Mouse (Mus musculus) heart, embryonic 11.5 days (tissue): Measurements from ENCODE around the gene Zfp324. TPM values are rescaled to one million over a fixed set of nuclear protein-coding genes. Genes with fewer than 3 reads are reported as not detected.
A peak's percentile ranks its signal among the peaks of the same experiment; 100 is the strongest.

Source experiments
- ATAC-seq: fragments of 200-750 bp; cut with Nextera tagmentation; replicated peaks from 2 replicates; pipeline ENCODE4 v1.8.0; 2017; ENCODE audit warnings: moderate library complexity; ENCODE audit not compliant: insufficient number of reproducible peaks, low FRiP score, low TSS enrichment
- H3K27ac ChIP-seq: fragments of 300-500 bp; sonication (generic); 2 replicates; pipeline ENCODE4 v1.5.1; 2014; ENCODE audit warnings: mild to moderate bottlenecking, low read depth, low read length
- H3K27me3 ChIP-seq: fragments of 300-500 bp; sonication (generic); 2 replicates; pipeline ENCODE4 v1.6.1; 2014; ENCODE audit warnings: mild to moderate bottlenecking, low read length, mixed read lengths; ENCODE audit not compliant: control insufficient read depth, insufficient read depth
- H3K36me3 ChIP-seq: fragments of 300-500 bp; sonication (generic); 2 replicates; pipeline ENCODE4 v1.6.1; 2014; ENCODE audit warnings: mild to moderate bottlenecking, low read length, moderate library complexity, mixed read lengths; ENCODE audit not compliant: control insufficient read depth, insufficient read depth
- H3K4me1 ChIP-seq: fragments of 300-500 bp; sonication (generic); 2 replicates; pipeline ENCODE4 v1.6.1; 2014; ENCODE audit warnings: low read length; ENCODE audit not compliant: control insufficient read depth, insufficient read depth
- H3K4me2 ChIP-seq: fragments of 300-500 bp; sonication (generic); 2 replicates; pipeline ENCODE4 v1.6.1; 2014; ENCODE audit warnings: mild to moderate bottlenecking, moderate library complexity
- H3K4me3 ChIP-seq: fragments of 300-500 bp; sonication (generic); 2 replicates; pipeline ENCODE4 v1.5.1; 2014; ENCODE audit warnings: low read depth, low read length
- H3K9ac ChIP-seq: fragments of 300-500 bp; sonication (generic); 2 replicates; pipeline ENCODE4 v1.6.1; 2014; ENCODE audit warnings: mild to moderate bottlenecking, low read depth, low read length, moderate library complexity
- H3K9me3 ChIP-seq: fragments of 300-500 bp; sonication (generic); replicated peaks from 2 replicates; pipeline ENCODE4 v1.6.1; 2016; ENCODE audit warnings: low read length; ENCODE audit not compliant: control insufficient read depth
- WGBS: fragments of 180-500 bp; shearing (Covaris S2); extraction: QIAGEN DNeasy Blood & Tissue Kit; methylation state at CpG from one replicate; pipeline ENCODE4 v1.1.7; 2014; ENCODE audit not compliant: insufficient replicate concordance; 5-methylcytosine and 5-hydroxymethylcytosine counted together
- polyA plus RNA-seq: library from polyadenylated mRNA; unstranded; fragments of >200 nt; fragmentation: Nextera tagmentation; extraction: Ambion mirVana; gene quantifications from 2 replicates; pipeline ENCODE4 v1.2.1, GENCODE M21; 2014

Zfp324 gene
- polyA plus RNA-seq, 1 experiment from 2014 or later = 6.8 TPM

DNA sequence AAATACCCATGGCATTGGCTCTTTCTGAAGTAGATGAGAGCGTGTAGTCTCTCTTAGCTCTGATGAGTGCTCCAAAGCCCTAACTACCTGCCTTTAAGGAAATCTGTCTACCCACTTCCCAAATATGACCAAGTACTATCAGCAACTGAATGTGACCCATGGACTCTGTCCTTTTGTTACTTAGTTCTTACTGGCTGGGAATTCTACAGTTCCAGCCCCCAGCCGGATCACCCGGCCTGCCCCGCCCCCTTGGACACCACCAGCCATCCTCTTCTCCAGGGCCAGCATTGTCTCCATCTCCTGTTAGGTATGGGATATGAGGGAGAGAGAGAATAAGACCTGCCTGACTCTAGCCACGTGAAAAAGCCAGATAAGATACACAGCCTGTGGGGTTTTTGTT is 32.4 kb downstream of the Zfp324 start, which contains the start of gene Slc27a5:
Gene Slc27a5 (minus strand): TSS at position 140 of the 400 bp plus-strand sequence.
- no peak for ATAC-seq
- no peak within 1 kb of the TSS for H3K27ac ChIP-seq
- no peak within 1 kb of the TSS for H3K4me3 ChIP-seq
- no peaks in the 10 kb centered on the region for H3K4me1 ChIP-seq
- H3K9me3 ChIP-seq = no peaks in the 10 kb centered on the region
- H3K36me3 ChIP-seq = no peaks in the 10 kb centered on the region
- WGBS = 72% methylated on average over 5 of the region's 5 CpGs
- no peak within 1 kb of the TSS for H3K4me2 ChIP-seq
- H3K9ac ChIP-seq = no peak within 1 kb of the TSS
- H3K27me3 ChIP-seq = no peaks in the 10 kb centered on the region

DNA sequence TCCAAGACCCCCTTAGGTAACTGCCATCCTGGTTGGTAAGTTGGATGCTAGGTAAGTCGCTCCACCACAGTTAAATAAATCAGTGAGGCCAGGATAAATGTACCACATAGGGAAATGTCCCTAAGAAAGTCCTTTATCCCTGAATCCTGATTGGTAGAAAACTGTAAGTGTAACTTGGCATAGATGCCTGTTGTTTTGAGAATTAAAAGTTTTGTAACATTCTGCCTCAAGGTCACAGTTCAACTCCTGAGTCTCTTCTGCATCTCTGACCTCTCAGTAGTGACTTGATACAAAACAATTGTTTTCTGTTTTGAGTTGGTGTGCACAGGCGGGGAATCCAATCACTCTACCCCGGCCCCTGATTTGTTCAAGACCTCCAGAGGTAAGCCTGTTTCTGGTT is 33.2 kb downstream of the Zfp324 start, which contains the start of gene Trim28:
Gene Trim28 (plus strand): TSS at position 264 of the 400 bp plus-strand sequence.
- ATAC-seq = no peak
- Histone ChIP-seq H3K27ac (no peak within 1 kb of the TSS), H3K9ac (no peak within 1 kb of the TSS), H3K27me3 (no peaks in the 10 kb centered on the region), H3K9me3 (no peaks in the 10 kb centered on the region), H3K4me3 (no peak within 1 kb of the TSS), H3K4me1 (no peaks in the 10 kb centered on the region), H3K4me2 (no peak within 1 kb of the TSS), H3K36me3 (no peaks in the 10 kb centered on the region)
- WGBS = 70% methylated on average over 3 of the region's 3 CpGs

DNA sequence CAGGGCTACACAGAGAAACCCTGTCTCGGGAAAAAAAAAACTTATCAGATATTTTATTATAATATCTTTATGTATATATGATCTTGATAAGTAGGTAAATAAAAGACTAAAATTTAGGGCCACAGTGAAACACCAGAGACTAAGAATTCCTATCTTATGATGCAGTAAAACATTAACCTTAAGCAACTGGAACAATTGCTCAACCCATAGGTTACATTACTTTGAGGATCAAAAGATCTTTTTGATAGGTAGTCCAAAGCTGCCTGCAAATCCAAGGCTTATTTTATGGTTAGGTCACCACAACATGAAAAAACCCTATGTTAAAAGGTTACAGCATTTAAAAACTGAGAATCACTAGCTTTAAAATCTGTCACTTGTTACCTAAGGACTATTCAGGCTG is 35.9 kb downstream of the Zfp324 start:
- Histone ChIP-seq H3K36me3 (no peaks in the 10 kb centered on the region), H3K27ac (no peak overlapping the region), H3K4me2 (no peak overlapping the region), H3K9ac (no peak overlapping the region), H3K27me3 (no peaks in the 10 kb centered on the region), H3K4me3 (no peak overlapping the region), H3K4me1 (no peaks in the 10 kb centered on the region), H3K9me3 (no peaks in the 10 kb centered on the region)
- 54% methylated on average over 1 of the region's 1 CpGs for WGBS
- ATAC-seq = no peak

GRCm38 (mm10) chr7:13003380-13003779 is 37.7 kb downstream of the Zfp324 start:
- Histone ChIP-seq H3K4me2 (no peak overlapping the region), H3K9me3 (no peaks in the 10 kb centered on the region), H3K4me3 (no peak overlapping the region), H3K27ac (no peak overlapping the region), H3K27me3 (peaks cover 14% of the 10 kb centered on the region), H3K36me3 (no peaks in the 10 kb centered on the region), H3K4me1 (peaks cover 7% of the 10 kb centered on the region; the same call in 1 of the 2 replicates), H3K9ac (no peak overlapping the region)
- 74% methylated on average over 5 of the region's 5 CpGs for WGBS
- ATAC-seq = no peak

DNA sequence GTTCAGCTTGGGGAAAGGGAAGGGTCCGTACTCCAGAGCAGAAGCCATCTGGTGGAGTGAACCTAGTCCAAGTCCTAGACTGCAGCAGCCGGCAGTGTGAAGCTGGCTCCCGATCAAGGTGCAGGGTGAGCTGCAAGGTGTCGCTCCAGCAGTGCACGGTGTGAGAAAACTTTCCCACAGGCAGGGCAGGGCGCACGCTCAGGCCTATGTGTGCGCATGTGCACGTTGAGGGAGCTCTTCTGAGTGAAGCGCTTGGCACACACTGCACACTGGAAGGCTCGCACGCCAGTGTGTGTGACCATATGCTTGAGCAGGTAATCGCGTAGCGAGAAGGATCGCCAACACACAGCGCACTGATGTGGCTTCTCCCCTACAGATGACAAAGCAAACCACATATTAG is 40.4 kb downstream of the Zfp324 start:
- H3K4me2 ChIP-seq = no peak overlapping the region
- H3K9me3 ChIP-seq = no peaks in the 10 kb centered on the region
- no peak overlapping the region for H3K4me3 ChIP-seq
- H3K27ac ChIP-seq = no peak overlapping the region
- H3K4me1 ChIP-seq = peaks cover 13% of the 10 kb centered on the region; the same call in 1 of the 2 replicates
- no peak for ATAC-seq
- no peaks in the 10 kb centered on the region for H3K36me3 ChIP-seq
- H3K9ac ChIP-seq = no peak overlapping the region
- 82% methylated on average over 17 of the region's 17 CpGs for WGBS
- H3K27me3 ChIP-seq = peaks cover 14% of the 10 kb centered on the region

DNA sequence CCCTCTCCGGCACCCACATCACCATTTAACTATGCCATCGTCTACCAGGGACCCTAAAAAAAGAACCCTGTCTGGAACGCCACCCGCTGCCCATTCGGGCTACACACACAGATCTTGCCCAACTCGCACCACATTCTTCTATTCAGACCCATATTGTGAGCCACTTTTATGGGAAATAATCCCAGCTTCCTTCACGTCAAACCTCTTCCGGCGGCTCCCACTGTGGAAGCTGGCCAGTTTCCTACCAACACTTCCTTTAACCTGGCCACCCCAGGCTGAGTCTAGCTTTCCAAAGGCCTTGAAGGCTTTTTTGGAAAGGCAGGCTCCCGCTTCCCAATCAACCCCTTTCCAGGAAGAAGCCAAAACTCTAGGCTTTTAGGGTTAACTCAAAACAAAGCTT is 40.9 kb downstream of the Zfp324 start:
- no peak for ATAC-seq
- Histone ChIP-seq H3K4me2 (no peak overlapping the region), H3K27ac (no peak overlapping the region), H3K36me3 (no peaks in the 10 kb centered on the region), H3K9ac (no peak overlapping the region), H3K4me3 (no peak overlapping the region), H3K9me3 (no peaks in the 10 kb centered on the region), H3K27me3 (peaks cover 14% of the 10 kb centered on the region), H3K4me1 (peaks cover 13% of the 10 kb centered on the region; the same call in 1 of the 2 replicates)
- 84% methylated on average over 10 of the region's 10 CpGs for WGBS

GRCm38 (mm10) chr7:13007341-13008092 is 41.9 kb downstream of the Zfp324 start:
- H3K27ac ChIP-seq = no peak overlapping the region
- H3K9me3 ChIP-seq = no peaks in the 10 kb centered on the region
- no peak for ATAC-seq
- 30% methylated on average over 57 of the region's 57 CpGs for WGBS
- peak overlapping the region; percentile 19; the same call in 1 of the 2 replicates for H3K4me3 ChIP-seq
- peak overlapping the region; percentile 44 for H3K4me2 ChIP-seq
- H3K36me3 ChIP-seq = no peaks in the 10 kb centered on the region
- peak overlapping the region; percentile 58; the same call in 1 of the 2 replicates for H3K9ac ChIP-seq
- H3K4me1 ChIP-seq = peaks cover 13% of the 10 kb centered on the region; the same call in 1 of the 2 replicates
- peaks cover 14% of the 10 kb centered on the region for H3K27me3 ChIP-seq

- peak overlapping the region; percentile 70 for H3K4me3 ChIP-seq
- H3K4me2 ChIP-seq = peak overlapping the region; percentile 93
- peak overlapping the region; percentile 94 for H3K27ac ChIP-seq
- peaks cover 14% of the 10 kb centered on the region for H3K27me3 ChIP-seq
- no peaks in the 10 kb centered on the region for H3K36me3 ChIP-seq
- no peaks in the 10 kb centered on the region for H3K9me3 ChIP-seq
- whole genome bisulfite sequencing = 1% methylated on average over 42 of the region's 42 CpGs
- peak overlapping the region; percentile 91 for H3K9ac ChIP-seq
- peaks cover 13% of the 10 kb centered on the region; the same call in 1 of the 2 replicates for H3K4me1 ChIP-seq
- ATAC-seq = peak; percentile 81
These were observed 43.7 kb downstream of the Zfp324 start for GRCm38 (mm10) chr7:13009143-13010004.
